Mouse (Mus musculus) stomach, postnatal 0 days (tissue): ENCODE data around the gene Usp18.

Source experiments
- CTCF ChIP-seq: IDR thresholded peaks from 2 replicates; pipeline ENCODE4 v1.5.1; 2016; ENCODE audit warnings: antibody characterized with exemption, low read depth, mild to moderate bottlenecking, moderate library complexity
- EP300 ChIP-seq: optimal IDR thresholded peaks from 2 replicates; pipeline ENCODE3; 2016; ENCODE audit warnings: antibody characterized with exemption

GRCm38 (mm10) chr6:121303466-121304220 lies 57.9 kb downstream of the Usp18 start:
- TF ChIP-seq CTCF (no peak), EP300 (no peak)
